Mouse (Mus musculus) kidney, embryonic 16.5 days (tissue): Measurements from ENCODE around the gene Pde10a. TPM values are rescaled to one million over a fixed set of nuclear protein-coding genes. Genes with fewer than 3 reads are reported as not detected.
A peak's percentile ranks its signal among the peaks of the same experiment; 100 is the strongest.

ENCODE experiments used
- ATAC-seq: fragments of 200-750 bp; cut with Nextera tagmentation; 2 replicates; pipeline ENCODE4 v1.8.0; 2017; ENCODE audit warnings: moderate TSS enrichment; ENCODE audit not compliant: low FRiP score, low TSS enrichment
- H3K27ac ChIP-seq: fragments of 300-500 bp; sonication (generic); 2 replicates; pipeline ENCODE4 v1.5.1; 2014; ENCODE audit warnings: low read length
- H3K27me3 ChIP-seq: fragments of 300-500 bp; sonication (generic); 2 replicates; pipeline ENCODE4 v1.6.1; 2014; ENCODE audit warnings: low read length, control low read depth, mixed read lengths; ENCODE audit not compliant: insufficient read depth
- H3K36me3 ChIP-seq: fragments of 300-500 bp; sonication (generic); 2 replicates; pipeline ENCODE4 v1.6.1; 2014; ENCODE audit warnings: low read length, control low read depth, mixed read lengths; ENCODE audit not compliant: insufficient read depth
- H3K4me1 ChIP-seq: fragments of 300-500 bp; sonication (generic); 2 replicates; pipeline ENCODE4 v1.6.1; 2014; ENCODE audit warnings: low read length, control low read depth, mixed read lengths; ENCODE audit not compliant: insufficient read depth
- H3K4me2 ChIP-seq: fragments of 300-500 bp; sonication (generic); replicated peaks from 2 replicates; pipeline ENCODE4 v1.6.1; 2014; ENCODE audit warnings: low read depth, low read length
- H3K4me3 ChIP-seq: fragments of 300-500 bp; sonication (generic); 2 replicates; pipeline ENCODE4 v1.5.1; 2014; ENCODE audit warnings: mild to moderate bottlenecking, low read length
- H3K9ac ChIP-seq: fragments of 300-500 bp; sonication (generic); replicated peaks from 2 replicates; pipeline ENCODE4 v1.6.1; 2014; ENCODE audit warnings: low read length
- H3K9me3 ChIP-seq: fragments of 300-500 bp; sonication (generic); 2 replicates; pipeline ENCODE4 v1.6.1; 2016; ENCODE audit warnings: low read length, control low read depth
- WGBS: fragments of 180-500 bp; shearing (Covaris S2); extraction: QIAGEN DNeasy Blood & Tissue Kit; methylation state at CpG from one replicate; pipeline ENCODE4 v1.1.7; 2014; 5-methylcytosine and 5-hydroxymethylcytosine counted together
- polyA plus RNA-seq: library from polyadenylated mRNA; unstranded; fragments of >200 nt; fragmentation: Nextera tagmentation; extraction: Ambion mirVana; gene quantifications from 2 replicates; pipeline ENCODE4 v1.2.1, GENCODE M21; 2015

The Pde10a gene
- polyA plus RNA-seq, 1 experiment from 2014 or later, result 1.3 TPM

DNA sequence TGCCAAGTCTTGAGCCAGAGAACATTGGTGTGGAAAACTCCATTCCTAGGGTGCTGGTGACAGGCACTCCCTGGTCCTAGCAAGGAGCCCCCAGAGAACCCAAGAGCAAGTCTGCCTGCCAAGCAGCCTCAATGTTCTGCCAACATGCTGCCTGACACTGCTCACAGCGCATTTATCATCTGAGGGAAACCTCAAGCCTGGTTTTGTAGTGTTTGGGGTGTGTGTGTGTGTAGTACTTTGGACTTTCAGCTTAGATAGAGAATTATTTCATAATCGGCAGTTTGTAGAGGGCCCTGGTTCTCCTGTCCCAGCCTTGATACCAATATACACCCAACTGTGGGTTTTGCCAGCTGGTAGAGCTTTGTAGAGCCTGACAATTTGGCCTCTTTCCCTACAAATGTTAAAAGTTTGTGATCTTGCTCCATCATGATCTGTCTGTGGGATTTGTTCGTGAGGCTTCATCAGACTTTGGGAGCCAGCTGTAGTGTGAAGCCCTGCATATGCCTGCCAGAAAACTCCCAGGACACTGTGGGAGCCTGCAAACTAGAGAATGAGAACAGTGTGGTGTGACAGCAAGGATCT lies 127.6 kb downstream of the Pde10a start:
- Histone ChIP-seq H3K4me3 (no peak overlapping the region), H3K36me3 (no peaks in the 10 kb centered on the region), H3K4me1 (no peaks in the 10 kb centered on the region), H3K27ac (no peak overlapping the region), H3K4me2 (no peak overlapping the region), H3K9me3 (no peaks in the 10 kb centered on the region), H3K27me3 (no peaks in the 10 kb centered on the region), H3K9ac (no peak overlapping the region)
- no peak for ATAC-seq
- WGBS, result 86% methylated on average over 3 of the region's 3 CpGs

DNA sequence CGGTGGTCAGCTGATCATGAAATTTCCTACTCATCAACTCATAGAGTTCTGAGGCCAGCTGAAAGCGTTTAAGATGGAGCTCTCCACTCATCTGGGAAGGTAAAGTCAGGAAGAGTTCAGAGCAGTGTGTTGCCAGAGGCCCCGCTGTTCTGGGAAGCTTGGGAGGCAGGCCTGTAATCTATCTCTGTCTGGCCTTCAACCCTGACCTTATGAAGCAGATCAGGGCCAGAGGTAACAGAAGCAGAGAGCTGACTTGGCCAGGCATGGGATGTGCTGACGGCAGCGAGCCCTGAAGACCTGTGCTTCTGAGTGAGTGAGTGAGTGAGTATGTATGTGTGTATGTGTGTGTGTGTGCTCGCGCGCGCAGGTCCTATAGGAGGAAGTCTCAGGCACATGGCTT lies 132.5 kb downstream of the Pde10a start:
- WGBS, result 47% methylated on average over 9 of the region's 9 CpGs
- Histone ChIP-seq H3K4me2 (no peak overlapping the region), H3K4me3 (no peak overlapping the region), H3K9me3 (no peaks in the 10 kb centered on the region), H3K9ac (no peak overlapping the region), H3K36me3 (no peaks in the 10 kb centered on the region), H3K27ac (no peak overlapping the region), H3K27me3 (no peaks in the 10 kb centered on the region), H3K4me1 (no peaks in the 10 kb centered on the region)
- no peak for ATAC-seq

DNA sequence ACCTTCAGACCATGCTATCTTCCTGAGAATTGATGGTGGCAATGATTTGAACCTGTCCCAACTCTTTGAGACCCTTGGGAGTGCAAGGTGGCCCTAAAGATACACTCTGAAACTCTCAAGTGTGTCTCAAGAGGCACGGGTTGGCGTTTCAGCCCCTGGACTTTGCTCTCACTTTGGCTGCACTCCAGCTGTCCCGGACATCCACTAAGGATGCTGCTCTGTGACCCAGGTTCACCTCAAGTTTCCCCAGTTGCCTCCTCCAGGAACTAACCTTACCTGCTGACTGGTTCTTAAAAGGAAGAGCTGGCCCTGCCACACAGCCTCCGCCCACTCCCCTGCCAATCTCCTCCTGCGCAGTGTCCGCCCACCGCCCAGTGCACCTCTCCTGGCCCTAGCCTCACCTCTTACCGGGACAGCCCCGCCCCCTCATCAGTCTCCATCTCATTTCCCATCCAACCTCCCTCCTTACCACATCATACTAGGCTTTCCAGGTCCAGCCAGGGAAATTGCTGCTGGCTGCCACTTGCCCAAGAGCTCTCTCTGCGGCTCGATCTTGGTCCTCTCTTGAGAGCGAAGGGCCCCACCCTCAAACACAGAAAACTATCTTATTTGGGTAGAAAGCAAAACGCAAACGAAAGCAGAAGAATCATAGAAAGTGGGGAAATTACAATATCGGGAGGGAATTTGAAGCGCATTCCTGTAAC lies 133.7 kb downstream of the Pde10a start:
- no peak for ATAC-seq
- WGBS, result 58% methylated on average over 16 of the region's 16 CpGs

DNA sequence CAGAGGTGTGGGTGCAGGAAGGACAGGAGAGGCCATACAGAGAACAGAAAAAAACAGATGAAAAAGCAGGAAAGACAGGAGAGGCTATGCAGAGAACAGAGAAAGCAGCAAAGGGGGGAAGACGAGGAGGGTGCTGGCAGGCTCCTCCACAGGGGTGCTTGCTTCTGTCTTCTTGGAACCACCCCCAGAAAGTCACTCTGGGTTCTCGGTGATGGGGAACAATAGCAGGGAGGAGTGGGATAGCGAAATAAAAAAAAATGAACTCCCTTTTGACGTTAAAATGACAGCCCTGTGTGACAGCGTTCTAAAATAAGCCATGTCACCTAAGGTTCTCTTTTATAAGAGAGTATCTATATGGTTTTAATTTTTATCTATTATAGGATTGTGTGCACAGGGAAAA lies 141.7 kb downstream of the Pde10a start:
- Histone ChIP-seq H3K4me2 (no peak overlapping the region), H3K4me1 (no peaks in the 10 kb centered on the region), H3K4me3 (no peak overlapping the region), H3K9me3 (no peaks in the 10 kb centered on the region), H3K9ac (no peak overlapping the region), H3K27ac (no peak overlapping the region), H3K27me3 (no peaks in the 10 kb centered on the region), H3K36me3 (no peaks in the 10 kb centered on the region)
- ATAC-seq, result no peak
- 71% methylated on average over 5 of the region's 5 CpGs for WGBS

More for the DNA sequence above, 133.7 kb downstream of the Pde10a start:
- H3K27me3 ChIP-seq, result no peaks in the 10 kb centered on the region
- H3K4me1 ChIP-seq, result no peaks in the 10 kb centered on the region
- no peaks in the 10 kb centered on the region for H3K36me3 ChIP-seq
- no peak overlapping the region for H3K4me3 ChIP-seq
- H3K4me2 ChIP-seq, result no peak overlapping the region
- no peak overlapping the region for H3K27ac ChIP-seq
- H3K9me3 ChIP-seq, result no peaks in the 10 kb centered on the region
- H3K9ac ChIP-seq, result no peak overlapping the region

DNA sequence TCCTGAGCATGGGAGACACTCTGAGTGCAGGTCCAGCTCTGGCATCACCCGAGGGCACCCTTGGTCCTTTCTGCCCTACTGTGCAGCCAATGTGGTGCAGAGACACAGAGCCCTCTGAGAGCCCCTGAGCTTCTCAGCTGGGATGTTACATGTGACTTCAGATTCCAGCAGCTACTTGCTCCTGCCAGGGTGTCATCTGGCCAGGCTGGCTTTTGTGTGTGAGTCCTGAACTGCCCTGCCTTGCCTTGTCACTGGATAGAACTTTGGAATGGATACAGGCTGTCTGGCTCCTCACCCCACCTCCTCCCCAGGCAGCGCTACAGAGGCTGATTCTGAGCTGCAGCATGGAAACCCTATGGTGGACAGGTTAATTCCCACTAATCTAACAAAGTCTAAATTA lies 149.5 kb downstream of the Pde10a start:
- 81% methylated on average over 2 of the region's 2 CpGs for WGBS
- H3K4me2 ChIP-seq, result no peak overlapping the region

DNA sequence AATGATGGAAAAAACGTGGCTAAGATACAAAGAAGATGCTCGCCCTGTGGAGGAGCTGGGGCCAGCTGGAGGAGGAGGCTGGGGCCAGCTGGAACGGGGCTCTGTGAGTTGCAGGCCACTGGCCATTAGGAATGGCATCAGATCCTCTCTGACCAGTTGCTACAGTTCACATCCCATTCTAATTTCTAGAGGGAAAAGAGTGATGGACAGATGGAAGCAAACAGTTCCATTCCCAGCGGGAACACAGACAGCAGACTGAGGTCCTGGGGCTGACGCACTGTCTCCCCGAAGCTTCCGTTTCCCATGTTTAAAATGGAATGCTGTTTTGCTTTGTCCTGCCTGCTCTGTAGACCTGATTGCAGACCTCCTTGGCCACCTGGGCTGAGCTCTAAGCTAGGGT lies 161.2 kb downstream of the Pde10a start:
- 69% methylated on average over 7 of the region's 7 CpGs for WGBS
- Histone ChIP-seq H3K4me2 (no peak overlapping the region), H3K27ac (no peak overlapping the region), H3K4me1 (0 out of 2 replicates have a peak, but pooled peaks cover 6% of the 10 kb centered on the region), H3K27me3 (no peaks in the 10 kb centered on the region), H3K9ac (no peak overlapping the region), H3K4me3 (no peak overlapping the region), H3K36me3 (no peaks in the 10 kb centered on the region), H3K9me3 (no peaks in the 10 kb centered on the region)
- no peak for ATAC-seq

More for the DNA sequence above, 149.5 kb downstream of the Pde10a start:
- H3K4me3 ChIP-seq, result no peak overlapping the region
- H3K27ac ChIP-seq, result no peak overlapping the region
- H3K9me3 ChIP-seq, result no peaks in the 10 kb centered on the region
- no peaks in the 10 kb centered on the region for H3K27me3 ChIP-seq
- no peak for ATAC-seq
- no peaks in the 10 kb centered on the region for H3K36me3 ChIP-seq
- no peak overlapping the region for H3K9ac ChIP-seq
- no peaks in the 10 kb centered on the region for H3K4me1 ChIP-seq

DNA sequence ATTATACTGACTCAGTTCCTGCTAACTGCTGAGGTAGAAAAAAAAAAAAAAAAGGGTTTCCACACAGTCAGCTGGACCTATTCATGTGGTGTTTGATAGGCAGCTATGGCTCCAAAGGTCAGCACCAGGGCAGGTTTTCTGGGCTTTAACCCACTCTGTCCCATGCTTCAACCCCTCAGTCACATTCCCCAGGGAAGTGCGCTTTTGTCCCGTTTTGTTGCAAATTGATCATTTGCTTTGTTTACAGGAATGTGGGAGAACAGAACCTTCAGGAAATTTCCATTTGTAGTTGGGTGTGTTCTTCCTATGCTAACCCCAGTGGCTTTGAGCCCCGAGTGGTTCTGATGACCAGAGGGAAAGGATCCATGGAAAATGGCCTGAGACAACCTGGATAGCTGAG lies 162.9 kb downstream of the Pde10a start:
- WGBS, result 43% methylated on average over 3 of the region's 3 CpGs
- H3K4me2 ChIP-seq, result no peak overlapping the region
- H3K4me3 ChIP-seq, result no peak overlapping the region
- no peaks in the 10 kb centered on the region for H3K9me3 ChIP-seq
- 0 out of 2 replicates have a peak, but pooled peaks cover 6% of the 10 kb centered on the region for H3K4me1 ChIP-seq
- no peak overlapping the region for H3K27ac ChIP-seq
- no peak overlapping the region for H3K9ac ChIP-seq
- no peaks in the 10 kb centered on the region for H3K36me3 ChIP-seq
- no peak for ATAC-seq
- no peaks in the 10 kb centered on the region for H3K27me3 ChIP-seq

DNA sequence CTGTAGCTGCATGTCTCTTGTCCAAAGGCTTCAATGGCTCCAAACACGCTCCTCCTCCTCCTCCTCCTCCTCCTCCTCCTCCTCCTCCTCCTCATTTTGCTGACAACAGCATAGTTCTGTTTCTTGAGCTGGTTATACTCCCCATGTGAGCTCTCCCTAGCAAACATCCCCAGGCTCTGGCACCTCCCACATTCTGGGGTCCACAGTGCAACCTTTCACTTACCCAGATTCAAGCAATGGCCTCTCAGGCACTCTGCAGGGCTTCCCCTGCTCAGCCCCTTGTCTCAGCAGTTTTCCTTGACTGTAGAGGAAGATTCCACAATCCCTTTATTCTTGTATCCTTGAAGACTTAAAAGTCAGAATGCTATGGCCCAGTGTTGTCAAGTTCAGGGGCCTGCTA lies 173.1 kb downstream of the Pde10a start:
- no peaks in the 10 kb centered on the region for H3K4me1 ChIP-seq
- peak; percentile 42; the same call in 1 of the 2 replicates for ATAC-seq
- H3K27ac ChIP-seq, result no peak overlapping the region
- H3K4me3 ChIP-seq, result no peak overlapping the region
- no CpG with 5 or more reads among the region's 1 CpGs for WGBS
- no peaks in the 10 kb centered on the region for H3K27me3 ChIP-seq
- H3K36me3 ChIP-seq, result no peaks in the 10 kb centered on the region
- peaks cover 5% of the 10 kb centered on the region for H3K9me3 ChIP-seq
- H3K4me2 ChIP-seq, result no peak overlapping the region
- no peak overlapping the region for H3K9ac ChIP-seq

DNA sequence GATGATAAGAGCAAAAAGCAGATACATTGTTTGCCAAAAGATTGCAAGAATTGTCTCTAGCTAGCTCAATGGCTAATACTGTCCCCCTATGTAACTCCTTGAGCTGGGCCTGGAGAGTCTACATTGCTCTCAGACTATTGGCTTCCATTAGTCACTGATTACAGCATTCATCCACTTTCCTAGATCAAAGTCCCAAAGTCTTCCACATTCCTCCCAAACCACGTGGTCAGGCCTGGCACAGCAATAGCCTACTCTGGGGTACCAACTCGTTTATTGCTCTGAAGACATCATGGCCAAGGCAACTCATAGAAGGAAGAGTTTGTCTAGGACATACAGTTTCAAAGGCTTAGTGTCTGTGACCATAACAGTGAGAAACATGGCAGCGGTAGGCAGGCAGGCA lies 173.6 kb downstream of the Pde10a start:
- H3K9me3 ChIP-seq, result peaks cover 5% of the 10 kb centered on the region
- no peak overlapping the region for H3K4me3 ChIP-seq
- H3K4me1 ChIP-seq, result no peaks in the 10 kb centered on the region
- H3K36me3 ChIP-seq, result no peaks in the 10 kb centered on the region
- no peak overlapping the region for H3K9ac ChIP-seq
- ATAC-seq, result no peak; the same call in 1 of the 2 replicates
- no peaks in the 10 kb centered on the region for H3K27me3 ChIP-seq
- 80% methylated on average over 3 of the region's 3 CpGs for WGBS
- no peak overlapping the region for H3K4me2 ChIP-seq
- H3K27ac ChIP-seq, result no peak overlapping the region

DNA sequence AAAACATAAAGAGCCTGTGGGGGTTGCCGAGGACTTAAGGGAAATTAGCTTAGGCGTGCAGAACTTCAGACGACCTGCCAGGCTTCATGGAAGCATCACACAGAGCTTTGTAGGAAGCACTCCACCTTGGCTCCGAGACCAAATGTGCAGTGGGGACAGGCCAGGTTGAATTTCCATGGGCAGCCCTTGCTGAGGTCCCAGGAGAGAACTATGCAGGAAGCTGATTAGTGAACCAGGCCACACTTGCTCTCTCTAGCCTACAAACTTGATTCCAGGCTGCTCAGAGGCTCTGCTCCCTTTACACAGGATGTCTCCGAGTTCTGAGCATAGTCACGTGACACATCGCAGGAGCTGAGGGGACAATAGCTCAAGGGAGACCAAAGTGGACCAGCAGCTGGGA lies 175.9 kb downstream of the Pde10a start:
- no peak overlapping the region for H3K9ac ChIP-seq
- ATAC-seq, result no peak
- H3K9me3 ChIP-seq, result peaks cover 5% of the 10 kb centered on the region
- no peaks in the 10 kb centered on the region for H3K36me3 ChIP-seq
- H3K27ac ChIP-seq, result no peak overlapping the region
- no peak overlapping the region for H3K4me2 ChIP-seq
- no peak overlapping the region for H3K4me3 ChIP-seq
- no peaks in the 10 kb centered on the region for H3K27me3 ChIP-seq
- WGBS, result 45% methylated on average over 7 of the region's 7 CpGs
- H3K4me1 ChIP-seq, result no peaks in the 10 kb centered on the region
